Mouse (Mus musculus) lung, adult 2 months (tissue): ENCODE measurements around the gene Dclk1.

ENCODE experiments used
- CTCF ChIP-seq: fragments of 200-500 bp; IDR thresholded peaks from 2 replicates; pipeline ENCODE4 v1.5.1; 2011; ENCODE audit warnings: mild to moderate bottlenecking, low read length, control low read depth; ENCODE audit not compliant: insufficient read depth
- POLR2A ChIP-seq: fragments of 200-500 bp; IDR thresholded peaks from 2 replicates; pipeline ENCODE4 v1.6.1; 2011; ENCODE audit warnings: low read depth, mild to moderate bottlenecking, control low read depth, low read length, borderline replicate concordance; ENCODE audit errors: extremely low read depth

DNA sequence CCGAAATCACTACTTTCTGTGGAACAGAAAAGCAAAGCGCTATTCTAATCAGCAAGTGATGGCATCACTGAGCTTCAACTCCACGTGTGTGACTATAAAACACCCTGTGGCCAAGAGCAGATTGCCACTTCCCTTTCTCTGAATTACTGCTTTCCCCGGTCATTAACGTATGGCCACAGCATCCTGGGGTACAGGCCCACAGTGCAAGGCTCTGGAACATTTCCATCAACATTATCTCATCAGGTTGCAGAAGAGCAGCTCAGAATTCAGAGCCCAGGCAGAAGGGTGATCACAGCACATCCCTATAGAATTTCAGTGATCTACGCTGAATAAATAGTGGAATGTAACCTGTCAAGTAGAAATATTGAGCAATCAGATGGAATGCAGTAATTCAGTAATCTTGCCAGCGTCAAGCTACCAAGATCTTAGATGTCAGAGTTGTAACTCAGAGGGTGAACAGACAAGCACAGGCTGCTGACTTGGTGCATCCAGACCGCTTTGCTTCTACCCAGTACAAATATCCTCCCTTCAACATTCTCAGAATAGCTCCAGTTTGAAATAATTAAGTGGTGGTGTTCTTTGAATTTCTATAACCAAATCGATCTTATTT, 293.5 kb downstream of the Dclk1 start:
- no peak for TF ChIP-seq CTCF
- no peak for TF ChIP-seq POLR2A
